Comparison of ENCODE assay signal across 8 mouse cellular contexts in genomic region chr1:59482331-59482695, GRCm38 (mm10). TPM values are rescaled to one million over a fixed set of nuclear protein-coding genes. Genes with fewer than 3 reads are reported as not detected.
DNase-seq lines count a peak whose midpoint lies in the region; ATAC-seq and TF ChIP-seq lines count a peak whose summit lies in the region.

Gene Fzd7, plus strand, starts transcription at chr1:59482424.

- ATAC-seq in kidney, embryonic 15.5 days (replicated peaks; ENCODE audit: low FRiP score) = peak; percentile 35
- ATAC-seq in embryonic facial prominence, embryonic 15.5 days (ENCODE audit: insufficient number of reproducible peaks, low FRiP score, low TSS enrichment, low read depth) = 0 out of 2 replicates have a peak, but pooled peaks have one; percentile 1
- peak; percentile 31 for ATAC-seq in hindbrain, embryonic 14.5 days (ENCODE audit: low FRiP score)

- peaks cover 44% of the 10 kb centered on the region for H3K79me2 ChIP-seq in macrophage (ENCODE audit: inconsistent target)

- peaks cover 5% of the 10 kb centered on the region; the same call in 1 of the 2 replicates for H3K36me3 ChIP-seq in kidney, embryonic 15.5 days
- H3K36me3 ChIP-seq in ES-E14 (ENCODE audit: control insufficient read depth, insufficient read depth, low read length, poor library complexity, severe bottlenecking) (peaks cover 22% of the 10 kb centered on the region), macrophage (ENCODE audit: inconsistent target) (peaks cover 6% of the 10 kb centered on the region; the same call in 1 of the 2 replicates)
- H3K36me3 ChIP-seq in embryonic facial prominence, embryonic 15.5 days = no peaks in the 10 kb centered on the region
- H3K36me3 ChIP-seq in hindbrain, embryonic 14.5 days (replicated peaks; ENCODE audit: control insufficient read depth, insufficient read depth) = no peaks in the 10 kb centered on the region

- no peaks in the 10 kb centered on the region for H3K27me3 ChIP-seq in kidney, embryonic 15.5 days
- no peaks in the 10 kb centered on the region for H3K27me3 ChIP-seq in embryonic facial prominence, embryonic 15.5 days
- peaks cover 15% of the 10 kb centered on the region for H3K27me3 ChIP-seq in hindbrain, embryonic 14.5 days (ENCODE audit: control insufficient read depth, insufficient read depth, low read length)

- H3K4me3 ChIP-seq in kidney, embryonic 15.5 days (replicated peaks) = peak within 1 kb of the TSS; percentile 87
- H3K4me3 ChIP-seq in ES-E14 (ENCODE audit: insufficient read depth in 1 of 2, low read depth in 1 of 2, low read length in 2 of 2, poor library complexity in 1 of 2, severe bottlenecking in 1 of 2) (peak within 1 kb of the TSS; percentile 73 to 86), macrophage (ENCODE audit: inconsistent target) (peak within 1 kb of the TSS; percentile 55)
- H3K4me3 ChIP-seq in embryonic facial prominence, embryonic 15.5 days (replicated peaks) = peak within 1 kb of the TSS; percentile 61
- peak within 1 kb of the TSS; percentile 59 for H3K4me3 ChIP-seq in hindbrain, embryonic 14.5 days (replicated peaks; ENCODE audit: low read length)

- peaks cover 64% of the 10 kb centered on the region for H3K4me1 ChIP-seq in kidney, embryonic 15.5 days
- peaks cover 0 to 6% of the 10 kb centered on the region in 2 experiments; a peak in 2 of 4 replicates for H3K4me1 ChIP-seq in ES-E14 (ENCODE audit: control insufficient read depth in 2 of 2, insufficient read depth in 2 of 2, low read length in 2 of 2, poor library complexity in 1 of 2)
- peaks cover 51% of the 10 kb centered on the region for H3K4me1 ChIP-seq in embryonic facial prominence, embryonic 15.5 days
- H3K4me1 ChIP-seq in hindbrain, embryonic 14.5 days (replicated peaks; ENCODE audit: control insufficient read depth, insufficient read depth, low read length) = peaks cover 28% of the 10 kb centered on the region

- WGBS in kidney, embryonic 15.5 days = under 1% methylated on average over 35 of the region's 35 CpGs
- WGBS in embryonic facial prominence, embryonic 15.5 days = under 1% methylated on average over 35 of the region's 35 CpGs
- WGBS in hindbrain, embryonic 14.5 days = under 1% methylated on average over 35 of the region's 35 CpGs
- WGBS in macrophage (ENCODE audit: missing documents) = under 1% methylated on average over 35 of the region's 35 CpGs

- H3K27ac ChIP-seq in kidney, embryonic 15.5 days = peak within 1 kb of the TSS; percentile 99
- peak within 1 kb of the TSS; percentile 91 for H3K27ac ChIP-seq in ES-E14 (ENCODE audit: insufficient read depth, low read depth, low read length, poor library complexity, severe bottlenecking)
- peak within 1 kb of the TSS; percentile 99 for H3K27ac ChIP-seq in embryonic facial prominence, embryonic 15.5 days (replicated peaks)
- peak within 1 kb of the TSS; percentile 68 for H3K27ac ChIP-seq in hindbrain, embryonic 14.5 days
- H3K27ac ChIP-seq in macrophage = peak within 1 kb of the TSS; percentile 94

- in situ Hi-C loops in ES-E14 (cut with MboI; ENCODE audit: low sequenced_read_pairs in 2 of 2, unreplicated experiment in 2 of 2) = no loop called here

- no peaks in the 10 kb centered on the region for H3K9me3 ChIP-seq in kidney, embryonic 15.5 days (replicated peaks)
- no peaks in the 10 kb centered on the region for H3K9me3 ChIP-seq in ES-E14 (ENCODE audit: control insufficient read depth, insufficient read depth, low read depth, low read length)
- no peaks in the 10 kb centered on the region for H3K9me3 ChIP-seq in embryonic facial prominence, embryonic 15.5 days (replicated peaks)
- no peaks in the 10 kb centered on the region for H3K9me3 ChIP-seq in hindbrain, embryonic 14.5 days (ENCODE audit: control insufficient read depth, low read length)

- H3K4me2 ChIP-seq in kidney, embryonic 15.5 days = peak within 1 kb of the TSS; percentile 83
- H3K4me2 ChIP-seq in embryonic facial prominence, embryonic 15.5 days (replicated peaks) = peak within 1 kb of the TSS; percentile 84
- peak within 1 kb of the TSS; percentile 99 for H3K4me2 ChIP-seq in hindbrain, embryonic 14.5 days (replicated peaks)

- DNase-seq in kidney, adult 8-10 months = no peak
- DNase-seq in ES-E14 (ENCODE audit: low read depth, low spot score) (no peak), MN1 (ENCODE audit: low spot score) (no peak)
- no peak for DNase-seq in hindbrain, embryonic 14.5 days (ENCODE audit: low spot score)
- DNase-seq in ovary, adult 18-20 months (ENCODE audit: low spot score) = no peak

- H3K9ac ChIP-seq in kidney, embryonic 15.5 days = peak within 1 kb of the TSS; percentile 93
- H3K9ac ChIP-seq in ES-E14 (ENCODE audit: insufficient read depth, low read depth, low read length, poor library complexity, severe bottlenecking) = peak within 1 kb of the TSS; percentile 91
- peak within 1 kb of the TSS; percentile 86 for H3K9ac ChIP-seq in embryonic facial prominence, embryonic 15.5 days
- peak within 1 kb of the TSS; percentile 70 for H3K9ac ChIP-seq in hindbrain, embryonic 14.5 days

TF ChIP-seq in ES-E14, 5 proteins besides CTCF, POLR2A, EP300 and RAD21:
- TF ChIP-seq MAFK (IDR thresholded peaks at IDR 0.05; ENCODE audit: insufficient read depth, low read depth, low read length) (no peak), ZNF384 (IDR thresholded peaks at IDR 0.05; ENCODE audit: low read depth, low read length) (no peak), CHD2 (IDR thresholded peaks at IDR 0.05; ENCODE audit: low read depth, low read length) (no peak), ZC3H11A (IDR thresholded peaks at IDR 0.05; ENCODE audit: borderline replicate concordance, low read depth, low read length) (no peak), HCFC1 (IDR thresholded peaks at IDR 0.05; ENCODE audit: borderline replicate concordance, insufficient read depth, low read length) (no peak)

RNA-seq across cellular contexts. Expression of gene Fzd7, which starts in this region (rescaled TPM):
- polyA plus RNA-seq in kidney, embryonic 15.5 days (2015; fragmentation: Nextera tagmentation; extraction: Ambion mirVana) = 19.1 and 19.5 TPM in 2 replicates
- 57.9 and 88.8 TPM in 2 replicates for total RNA-seq in ES-E14 (2012; rRNA removed)
- 11.9 TPM in 2 replicates for polyA plus RNA-seq in embryonic facial prominence, embryonic 15.5 days (2015; fragmentation: Nextera tagmentation; extraction: Ambion mirVana)
- 3.8 and 4.4 TPM in 2 replicates for polyA plus RNA-seq in hindbrain, embryonic 14.5 days (2014; fragmentation: Nextera tagmentation; extraction: Ambion mirVana)
- 10 to 100 TPM in 11 of 26 experiments, 1 to 10 TPM in 15; 3.2 to 47.8 (median 9.5) TPM for total RNA-seq in macrophage (2018; cell fraction: chromatin; rRNA removed)
- 10 to 100 TPM in 21 of 26 experiments, 1 to 10 TPM in 5; 7.5 to 50.3 (median 11.1) TPM for total RNA-seq in macrophage (2018; cell fraction: cytosol; rRNA removed)
- 10 to 100 TPM; 12.1 to 74.1 (median 22.2) TPM for total RNA-seq in macrophage (2018; cell fraction: nucleus; rRNA removed)
- 7.0 to 17.2 TPM (median 14.8 TPM) in 3 replicates for polyA plus RNA-seq in macrophage (2018)
